Mouse (Mus musculus): ENCODE measurements around the gene Mrps5.

DNA sequence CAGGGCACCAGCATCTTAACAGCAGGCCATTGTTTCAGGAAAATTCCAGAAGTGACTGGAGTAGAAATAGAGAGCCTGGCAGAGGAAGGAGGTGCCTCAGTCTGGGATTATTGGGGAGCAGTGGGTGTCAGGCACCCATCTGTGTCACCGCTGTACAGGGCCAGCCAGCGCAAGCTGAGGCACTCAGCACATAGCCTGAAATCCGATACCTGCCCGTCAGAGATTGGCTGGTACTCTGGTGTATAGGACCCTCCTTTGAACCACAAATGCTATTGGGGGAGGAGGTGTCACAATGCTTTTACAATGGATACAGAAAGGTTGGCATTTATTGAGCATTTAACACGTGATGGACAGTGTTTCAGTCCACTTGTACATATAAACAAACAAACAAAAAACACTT lies 22.0 kb downstream of the Mrps5 start:
- no peak for TF ChIP-seq CTCF (IDR thresholded peaks at IDR 0.05; ENCODE audit: borderline replicate concordance, extremely low read depth, insufficient read depth, insufficient read length)
- no peak for TF ChIP-seq POLR2A (IDR thresholded peaks at IDR 0.05; ENCODE audit: borderline replicate concordance, extremely low read depth, insufficient read depth, insufficient read length, poor library complexity, severe bottlenecking)

All from brain, embryonic 14.5 days (tissue).